Mouse (Mus musculus): ENCODE measurements around the gene Heatr5b.
A peak's percentile ranks its signal among the peaks of the same experiment; 100 is the strongest.
"Not testable (repeated sequence)": the region's sequence is repeated elsewhere in the genome, so short reads cannot be mapped to it uniquely, and the experiment has no call there.

Heatr5b gene

DNA sequence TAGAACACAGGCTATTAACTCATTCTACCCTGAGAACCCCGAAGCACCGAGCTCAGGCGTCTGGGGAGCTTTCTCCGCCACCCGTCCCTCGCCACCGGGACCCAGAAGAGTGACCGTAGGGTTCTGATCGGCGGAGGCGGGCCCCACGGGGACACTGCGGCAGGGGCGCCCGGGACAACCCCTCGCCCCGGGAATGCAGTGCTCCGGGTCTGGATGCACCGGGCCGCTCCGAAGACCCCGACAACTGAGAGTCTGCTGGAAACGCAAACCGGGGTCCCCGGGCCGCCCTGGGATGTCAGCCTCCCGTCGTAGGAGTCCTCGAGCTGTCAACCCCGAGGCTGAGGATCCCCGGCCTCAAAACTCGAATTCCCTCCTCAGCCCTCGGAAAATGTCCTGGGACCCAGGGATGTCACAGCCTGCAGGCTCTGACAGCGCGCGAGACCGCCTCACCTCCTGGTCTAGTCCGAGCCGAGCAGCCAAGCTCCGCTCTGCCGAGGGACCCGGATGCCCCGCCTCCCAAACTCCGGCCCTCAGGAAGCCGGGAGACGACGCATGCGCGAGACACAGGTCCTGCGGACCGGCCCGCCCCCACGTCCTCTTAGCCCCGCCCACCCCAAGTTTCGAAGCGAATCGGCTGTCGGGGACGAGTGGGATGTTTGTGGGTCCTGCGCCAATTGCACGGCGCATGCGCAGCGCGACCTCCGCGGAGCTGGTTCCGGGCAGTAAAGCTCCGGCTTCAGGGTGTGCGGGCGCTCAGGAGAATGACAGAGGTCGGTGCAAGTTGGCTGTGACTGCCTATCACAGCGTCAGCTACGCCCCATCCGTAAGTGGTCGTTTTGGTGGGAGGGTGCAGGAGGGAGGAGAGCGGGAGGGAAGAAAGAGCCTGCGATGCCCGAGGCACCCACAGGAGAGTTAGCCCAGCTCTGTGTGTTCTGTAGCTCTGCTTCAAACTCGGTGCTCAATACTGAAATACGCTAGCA is at the start of gene Heatr5b, which contains the start of gene Gpatch11:
Gene Heatr5b, minus strand, starts transcription at position 509 of the 980 bp plus-strand sequence.
Gene Gpatch11, plus strand, starts transcription at position 712 of the 980 bp plus-strand sequence.
- peak; percentile 100 for DNase-seq

DNA sequence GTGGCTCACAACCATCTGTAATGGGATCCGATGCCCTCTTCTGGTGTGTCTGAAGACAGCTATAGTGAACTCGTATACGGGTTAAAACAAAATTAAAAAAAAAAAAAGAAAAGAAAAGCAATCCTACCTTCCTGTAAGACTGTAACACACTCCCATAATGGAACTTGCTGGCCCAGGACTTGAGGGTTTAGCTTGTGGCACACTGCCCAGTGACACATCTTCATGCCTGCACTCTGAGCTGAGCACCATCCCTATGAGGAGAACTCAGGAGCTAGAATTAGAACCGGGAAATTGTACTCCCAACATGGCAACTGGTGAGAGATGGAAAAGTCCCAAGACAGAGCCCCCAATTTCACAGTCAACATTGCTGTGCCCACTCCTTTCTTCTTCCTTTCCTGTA is 48.1 kb upstream of the Heatr5b start:
- no peak for DNase-seq

- DNase-seq = peak; percentile 71 to 76
These were observed 47.4 kb upstream of the Heatr5b start, which contains the start of gene Eif2ak2 for GRCm38 (mm10) chr17:78882401-78883112. Eif2ak2 (minus strand) TSS chr17:78882573.

DNA sequence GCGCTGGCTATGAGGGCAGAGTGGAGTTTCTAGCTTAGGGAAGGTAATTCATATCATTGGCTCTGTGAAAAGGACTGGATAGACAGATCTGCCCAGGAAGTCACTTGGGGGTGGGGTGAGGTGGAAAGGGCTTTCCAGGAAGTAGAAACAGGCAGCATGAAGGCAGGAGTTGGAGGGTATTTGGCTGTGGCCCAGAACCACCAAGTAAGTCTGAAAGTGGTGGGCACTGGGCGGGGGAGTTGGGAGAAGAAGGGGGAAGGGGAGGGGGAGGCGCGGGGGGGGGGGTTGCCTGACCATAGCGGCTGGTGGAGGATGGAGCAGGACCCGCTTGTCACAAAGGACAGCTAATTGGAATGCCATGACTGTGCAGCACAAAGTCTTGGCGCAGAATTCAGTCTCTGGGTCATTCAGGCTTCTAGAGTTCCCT is 46.7 kb upstream of the Heatr5b start:
- DNase-seq = peak; percentile 32 to 33

DNA sequence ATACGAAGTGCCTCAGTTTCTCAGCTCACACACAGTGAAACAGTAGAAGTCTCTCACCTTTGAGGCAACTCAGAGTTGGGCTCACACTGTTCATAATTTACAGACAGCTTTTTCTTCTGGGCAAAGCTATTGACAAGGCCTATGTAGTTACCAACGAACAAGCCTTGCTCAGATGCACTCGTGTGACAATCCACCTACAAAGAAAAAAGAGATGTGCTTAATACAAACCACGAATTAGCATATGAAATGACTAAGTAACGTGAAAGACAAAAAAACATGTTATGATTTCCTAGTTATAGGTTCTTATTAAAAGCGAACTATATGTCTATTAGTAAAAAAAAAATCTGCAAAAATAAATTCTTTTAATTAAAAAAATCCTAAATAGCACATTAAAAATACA is 38.7 kb upstream of the Heatr5b start:
- no peak for DNase-seq

DNA sequence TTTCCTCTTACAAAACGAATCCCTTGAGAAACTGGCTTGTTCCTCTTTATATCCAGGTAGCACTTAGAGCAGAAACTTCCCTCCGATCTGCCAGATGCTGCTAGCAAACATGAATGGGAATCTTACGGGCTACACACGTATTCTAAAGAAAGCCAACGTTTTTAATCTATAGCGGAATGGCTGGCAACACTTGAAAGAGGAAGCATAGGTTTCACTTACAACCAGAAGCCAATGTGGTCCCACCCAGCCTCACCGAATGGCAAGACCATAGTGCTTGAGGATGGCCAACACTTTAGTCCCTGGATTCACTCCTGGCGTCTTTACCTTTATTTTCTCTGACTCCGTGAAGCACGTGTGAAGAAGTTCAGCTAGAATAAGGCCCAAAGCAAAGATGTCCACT is 21.1 kb upstream of the Heatr5b start:
- DNase-seq = no peak

- DNase-seq = no peak
These were observed 7.2 kb upstream of the Heatr5b start for GRCm38 (mm10) chr17:78842271-78842928.

DNA sequence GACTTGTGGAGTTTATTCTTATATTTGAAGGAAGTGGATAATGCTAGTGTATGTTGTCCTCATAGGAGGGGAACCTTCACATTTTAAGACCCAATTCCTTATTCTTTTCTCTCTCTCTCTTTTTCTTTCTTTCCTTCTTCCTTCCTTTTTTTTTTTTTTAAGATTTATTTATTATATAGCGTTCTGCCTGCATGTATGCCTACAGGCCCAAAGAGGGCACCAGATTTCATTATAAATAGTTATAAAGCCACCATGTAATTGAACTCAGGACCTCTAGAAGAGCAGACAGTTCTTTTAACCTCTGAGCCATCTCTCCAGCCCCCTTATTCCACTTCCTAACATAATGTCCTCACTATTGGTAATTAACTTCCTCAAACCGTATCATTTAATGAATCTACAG is 892 bp upstream of the Heatr5b start:
- DNase-seq = peak in 1 of 2 experiments; percentile 28

- no peak for DNase-seq
These were observed 10.8 kb downstream of the Heatr5b start for GRCm38 (mm10) chr17:78824346-78824745.

- DNase-seq = no peak
These were observed 25.6 kb downstream of the Heatr5b start for GRCm38 (mm10) chr17:78809582-78809981.

DNA sequence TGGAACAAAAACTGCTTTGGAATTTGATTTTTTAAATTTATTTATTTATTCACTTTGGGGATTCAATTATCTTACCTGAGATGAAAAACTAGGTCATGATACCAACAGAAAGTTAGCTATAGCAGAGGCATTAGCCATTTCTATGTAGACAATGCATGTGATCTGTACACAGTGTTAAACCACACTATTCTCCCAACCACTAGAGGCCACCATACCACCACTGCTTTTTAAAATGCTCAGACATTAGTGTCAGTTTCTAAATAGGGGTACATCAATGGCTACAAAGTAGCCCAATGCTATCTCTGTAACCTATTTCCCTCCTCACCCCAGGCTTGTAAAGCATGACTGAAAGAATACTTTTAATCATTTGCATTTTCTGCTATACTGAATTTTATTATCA is 26.1 kb downstream of the Heatr5b start:
- peak; percentile 25 to 26 for DNase-seq

GRCm38 (mm10) chr17:78797222-78797621 is 37.9 kb downstream of the Heatr5b start:
- DNase-seq = no peak

GRCm38 (mm10) chr17:78794390-78794789 is 40.8 kb downstream of the Heatr5b start:
- no peak for DNase-seq

- DNase-seq = no peak
These were observed 43.0 kb downstream of the Heatr5b start for GRCm38 (mm10) chr17:78792122-78792521.

DNA sequence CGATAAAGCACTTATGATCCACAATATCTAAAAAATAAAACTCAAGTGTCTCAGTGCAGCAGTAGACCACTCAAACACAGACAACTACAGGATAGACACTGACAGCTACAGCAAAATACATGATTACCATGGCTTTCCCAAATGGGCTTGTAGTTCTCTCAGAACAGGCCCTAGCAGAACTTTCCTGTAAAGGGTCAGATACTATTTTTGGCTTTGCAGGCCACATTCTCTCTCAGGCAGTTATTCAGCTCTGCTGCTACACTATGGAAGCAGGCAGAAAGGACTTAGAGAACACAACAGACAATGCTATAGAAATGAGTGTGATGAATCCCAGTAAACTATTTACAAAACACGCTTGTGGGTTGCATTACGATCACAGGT is 43.5 kb downstream of the Heatr5b start:
- no peak for DNase-seq

- DNase-seq = no peak
These were observed 44.0 kb downstream of the Heatr5b start for GRCm38 (mm10) chr17:78791068-78791689.

- not testable (repeated sequence) for DNase-seq
These were observed 46.9 kb downstream of the Heatr5b start for GRCm38 (mm10) chr17:78788273-78788672.

- DNase-seq = no peak
These were observed 56.4 kb downstream of the Heatr5b start for GRCm38 (mm10) chr17:78778765-78779164.

- DNase-seq = no peak
These were observed 62.8 kb downstream of the Heatr5b start for GRCm38 (mm10) chr17:78772317-78772716.

GRCm38 (mm10) chr17:78770932-78771331 is 64.2 kb downstream of the Heatr5b start:
- no peak for DNase-seq

DNA sequence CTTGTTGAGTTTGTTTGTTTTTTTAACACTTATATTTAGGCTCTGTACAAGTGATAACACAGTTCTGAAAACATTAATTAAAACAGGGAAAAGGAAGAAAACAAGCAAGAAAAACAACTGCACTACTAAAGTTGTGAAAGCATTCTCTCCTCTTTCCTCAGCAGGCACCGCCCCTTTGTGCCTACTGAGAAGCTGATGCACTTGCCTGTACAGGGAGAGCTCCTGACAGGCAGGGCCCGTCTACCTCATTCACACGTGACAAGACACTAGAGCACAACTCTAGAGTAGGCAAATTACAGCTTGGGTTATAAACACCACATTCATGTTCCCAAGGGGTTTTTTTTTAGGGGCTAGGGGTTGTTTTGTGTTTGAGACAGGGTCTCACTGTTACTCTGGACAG is 65.8 kb downstream of the Heatr5b start:
- DNase-seq = no peak

GRCm38 (mm10) chr17:78768937-78769336 is 66.2 kb downstream of the Heatr5b start:
- no peak for DNase-seq

- DNase-seq = no peak
These were observed 67.6 kb downstream of the Heatr5b start for GRCm38 (mm10) chr17:78767546-78767945.

Measured in cerebellum, postnatal 10 days (tissue).